Mouse (Mus musculus) cortical plate, adult 2 months (tissue): Measurements from ENCODE around the gene Klhl5. TPM values are rescaled to one million over a fixed set of nuclear protein-coding genes. Genes with fewer than 3 reads are reported as not detected.

Source experiments
- H3K27ac ChIP-seq: fragments of 200-500 bp; 2 replicates; pipeline ENCODE4 v1.5.1; 2012; ENCODE audit warnings: low read length, control low read depth, inconsistent platforms; ENCODE audit not compliant: insufficient read depth
- H3K4me1 ChIP-seq: fragments of 200-500 bp; 2 replicates; pipeline ENCODE4 v1.6.1; 2011; ENCODE audit warnings: low read length; ENCODE audit not compliant: control insufficient read depth, insufficient read depth
- H3K4me3 ChIP-seq: fragments of 200-500 bp; 2 replicates; pipeline ENCODE4 v1.5.1; 2011; ENCODE audit warnings: mild to moderate bottlenecking, low read length, control low read depth; ENCODE audit not compliant: insufficient read depth
- CTCF ChIP-seq: fragments of 200-500 bp; IDR thresholded peaks from 2 replicates; pipeline ENCODE4 v1.5.1; 2011; ENCODE audit warnings: mild to moderate bottlenecking, control low read depth, low read length; ENCODE audit not compliant: insufficient read depth; ENCODE audit errors: extremely low read depth
- POLR2A ChIP-seq: fragments of 200-500 bp; IDR thresholded peaks from 2 replicates; pipeline ENCODE4 v1.6.1; 2011; ENCODE audit warnings: mild to moderate bottlenecking, low read length, control low read depth; ENCODE audit not compliant: insufficient read depth; ENCODE audit errors: extremely low read depth
- polyA plus RNA-seq: library from polyadenylated mRNA; depleted of rRNA; stranded (reverse); fragments of >200 nt; gene quantifications from 2 replicates; pipeline ENCODE4 v1.2.3, GENCODE M21; 2012; rRNA removed

Klhl5 gene
- 46.9 and 49.1 TPM in 2 replicates for polyA plus RNA-seq

- Histone ChIP-seq H3K4me3 (peak within 1 kb of the TSS; percentile 37), H3K4me1 (0 out of 2 replicates have a peak, but pooled peaks cover 2% of the 10 kb centered on the region), H3K27ac (no peak within 1 kb of the TSS)
- TF ChIP-seq CTCF: no peak
- no peak; the same call in 1 of the 2 replicates for TF ChIP-seq POLR2A
Measured at GRCm38 (mm10) chr5:65106876-65107772, at the start of gene Klhl5. Gene Klhl5, plus strand, starts transcription at chr5:65107539.

- no peaks in the 10 kb centered on the region for H3K4me1 ChIP-seq
Measured at GRCm38 (mm10) chr5:65057596-65057995, 49.7 kb upstream of the Klhl5 start.

GRCm38 (mm10) chr5:65059806-65060205, 47.5 kb upstream of the Klhl5 start:
- TF ChIP-seq POLR2A (no peak), CTCF (no peak)
- H3K27ac ChIP-seq: no peak overlapping the region
- H3K4me1 ChIP-seq: no peaks in the 10 kb centered on the region
- no peak overlapping the region for H3K4me3 ChIP-seq

More at GRCm38 (mm10) chr5:65057596-65057995, 49.7 kb upstream of the Klhl5 start:
- Histone ChIP-seq H3K27ac (no peak overlapping the region), H3K4me3 (no peak overlapping the region)
- TF ChIP-seq CTCF: no peak
- TF ChIP-seq POLR2A: no peak

GRCm38 (mm10) chr5:65062236-65062635, 45.1 kb upstream of the Klhl5 start:
- Histone ChIP-seq H3K4me1 (no peaks in the 10 kb centered on the region), H3K4me3 (no peak overlapping the region), H3K27ac (no peak overlapping the region)
- TF ChIP-seq POLR2A (no peak), CTCF (no peak)

- H3K27ac ChIP-seq: no peak overlapping the region
- H3K4me3 ChIP-seq: no peak overlapping the region
- no peak for TF ChIP-seq POLR2A
- TF ChIP-seq CTCF: no peak
- H3K4me1 ChIP-seq: no peaks in the 10 kb centered on the region
Measured at GRCm38 (mm10) chr5:65063266-65063665, 44.1 kb upstream of the Klhl5 start.

GRCm38 (mm10) chr5:65068166-65068565, 39.2 kb upstream of the Klhl5 start:
- no peaks in the 10 kb centered on the region for H3K4me1 ChIP-seq
- no peak overlapping the region for H3K4me3 ChIP-seq
- no peak overlapping the region for H3K27ac ChIP-seq
- TF ChIP-seq CTCF: no peak
- TF ChIP-seq POLR2A: no peak

- TF ChIP-seq CTCF (no peak), POLR2A (no peak)
- H3K4me1 ChIP-seq: no peaks in the 10 kb centered on the region
- H3K4me3 ChIP-seq: no peak overlapping the region
- no peak overlapping the region for H3K27ac ChIP-seq
Measured at GRCm38 (mm10) chr5:65069872-65070271, 37.5 kb upstream of the Klhl5 start.

- H3K27ac ChIP-seq: no peak overlapping the region
- no peak overlapping the region for H3K4me3 ChIP-seq
- TF ChIP-seq POLR2A (no peak), CTCF (no peak)
- H3K4me1 ChIP-seq: no peaks in the 10 kb centered on the region
Measured at GRCm38 (mm10) chr5:65071689-65072118, 35.6 kb upstream of the Klhl5 start.

- TF ChIP-seq POLR2A (no peak), CTCF (no peak)
- Histone ChIP-seq H3K4me3 (no peak overlapping the region), H3K4me1 (no peaks in the 10 kb centered on the region), H3K27ac (no peak overlapping the region)
Measured at GRCm38 (mm10) chr5:65073247-65073646, 34.1 kb upstream of the Klhl5 start.

GRCm38 (mm10) chr5:65074693-65075092, 32.6 kb upstream of the Klhl5 start:
- Histone ChIP-seq H3K4me3 (no peak overlapping the region), H3K4me1 (0 out of 2 replicates have a peak, but pooled peaks cover 2% of the 10 kb centered on the region), H3K27ac (no peak overlapping the region)
- TF ChIP-seq CTCF (no peak), POLR2A (no peak)
